Mouse (Mus musculus): ENCODE data around the gene Hapln4.

- TF ChIP-seq CTCF (IDR thresholded peaks at IDR 0.05; ENCODE audit: borderline replicate concordance, insufficient read depth, low read depth, low read length) (no peak), POLR2A (IDR thresholded peaks at IDR 0.05; ENCODE audit: borderline replicate concordance, insufficient read depth, low read length) (peak; percentile 66; the same call in 1 of the 2 replicates)
Observed at GRCm38 (mm10) chr8:70131166-70131883, 48.1 kb downstream of the Hapln4 start, which contains the start of gene Nr2c2ap.
